Mouse (Mus musculus) naive thymus-derived CD4-positive, alpha-beta T cell, adult 2 months (primary cell): ENCODE data around the gene Cwc15.
A peak's percentile ranks its signal among the peaks of the same experiment; 100 is the strongest.

ENCODE experiments used
- DNase-seq: peaks from one replicate; pipeline ENCODE4 v3.0.0-alpha.2; 2011; ENCODE audit warnings: low read depth

The Cwc15 gene

GRCm38 (mm10) chr9:14547584-14548365, 47.4 kb downstream of the Cwc15 start:
- peak; percentile 9 for DNase-seq

- DNase-seq: peak; percentile 5
Measured at GRCm38 (mm10) chr9:14548366-14548761, 47.9 kb downstream of the Cwc15 start.

DNA sequence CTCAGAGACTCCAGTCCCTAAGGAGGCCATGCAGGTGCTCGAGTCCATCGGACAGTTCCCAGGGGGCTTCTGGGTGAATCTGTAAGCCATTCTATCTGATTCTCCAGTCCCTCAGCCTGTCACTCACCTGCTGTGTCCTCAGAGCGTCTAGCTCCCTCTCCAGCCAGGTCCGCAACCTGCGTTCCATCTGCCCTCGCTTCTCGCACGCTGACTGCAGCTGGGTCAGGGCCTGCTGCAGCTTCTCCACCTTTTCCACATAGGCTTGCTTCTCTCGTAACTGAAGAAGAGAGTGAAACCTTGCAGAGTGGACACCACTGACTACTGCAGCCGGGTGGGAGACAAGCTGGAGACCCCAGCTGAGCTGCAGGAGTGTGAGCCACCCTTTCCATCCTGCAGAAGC, 57.9 kb downstream of the Cwc15 start:
- no peak for DNase-seq

DNA sequence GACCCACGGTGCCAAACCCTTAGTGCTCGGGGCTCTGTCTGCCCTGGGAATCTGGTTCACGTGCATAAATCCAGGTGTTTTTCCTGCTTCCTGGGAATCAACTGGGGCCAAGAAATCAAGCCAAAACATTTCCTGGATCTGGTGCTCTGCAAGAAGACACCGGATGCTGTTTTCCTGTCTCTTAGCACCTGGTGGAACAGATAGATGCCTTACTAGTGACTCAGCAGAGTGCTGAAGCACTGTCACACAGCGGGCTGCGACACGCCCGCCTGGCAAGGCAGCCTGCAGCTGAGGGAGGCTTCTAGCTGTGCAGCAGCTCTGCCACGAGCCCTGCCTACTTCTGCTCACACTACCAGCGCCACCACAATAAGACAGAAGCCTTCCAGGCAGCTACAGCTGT, 59.0 kb downstream of the Cwc15 start:
- DNase-seq: no peak

GRCm38 (mm10) chr9:14559996-14560395, 59.6 kb downstream of the Cwc15 start:
- no peak for DNase-seq
